Mouse (Mus musculus) liver, embryonic 12.5 days (tissue): Measurements from ENCODE around the gene Nr1d2. TPM values are rescaled to one million over a fixed set of nuclear protein-coding genes. Genes with fewer than 3 reads are reported as not detected.

ENCODE experiments used
- microRNA-seq: library from miRNA; unstranded; fragments of <30 nt; microRNA quantifications from one replicate; pipeline ENCODE4, GENCODE M21; 2017
- polyA plus RNA-seq: library from polyadenylated mRNA; unstranded; fragments of >200 nt; fragmentation: Nextera tagmentation; extraction: Ambion mirVana; gene quantifications from 2 replicates; pipeline ENCODE4 v1.2.1, GENCODE M21; 2016

The Nr1d2 gene
- polyA plus RNA-seq, 1 experiment from 2014 or later = 2.2 TPM

Small RNA genes lying within 50 kb of the gene (microRNA-seq; reads per million reads assigned to microRNA genes)
- gene Gm44469 = not detected

Other genes starting within 250 kb of the Nr1d2 start
- 10.6 and 12.1 TPM in 2 replicates for gene Nkiras1, start 32.0 kb upstream of the Nr1d2 start, polyA plus RNA-seq
- 393 and 396 TPM in 2 replicates for gene Rpl15, start 32.3 kb upstream of the Nr1d2 start, polyA plus RNA-seq
- 59.6 and 63.1 TPM in 2 replicates for gene Ube2e1, start 92.7 kb upstream of the Nr1d2 start, polyA plus RNA-seq